Mouse (Mus musculus): ENCODE results near the gene Pcgf6.
"Not testable (repeated sequence)": the region's sequence is repeated elsewhere in the genome, so short reads cannot be mapped to it uniquely, and the experiment has no call there.

Gene Pcgf6

DNA sequence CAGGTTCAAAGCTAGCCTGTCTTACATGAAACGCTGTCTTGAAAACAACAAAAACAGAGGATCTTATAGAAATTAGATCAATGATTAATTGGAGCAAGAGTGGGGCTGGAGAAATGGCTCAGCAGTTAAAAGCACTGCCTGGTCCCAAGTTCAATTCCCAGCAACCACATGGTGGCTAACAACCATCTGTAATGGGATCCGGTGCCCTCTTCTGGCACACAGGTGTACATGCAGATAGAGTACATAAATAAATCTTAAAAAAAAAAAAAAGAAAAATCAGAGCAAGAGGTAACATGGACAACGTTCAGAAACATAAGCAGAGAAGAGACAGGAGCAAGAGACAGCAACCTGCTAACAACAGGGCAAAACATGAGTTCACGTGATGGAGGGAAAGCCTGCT lies 24.2 kb downstream of the Pcgf6 start:
- no peak for DNase-seq (ENCODE audit: low spot score in 2 of 2)

DNA sequence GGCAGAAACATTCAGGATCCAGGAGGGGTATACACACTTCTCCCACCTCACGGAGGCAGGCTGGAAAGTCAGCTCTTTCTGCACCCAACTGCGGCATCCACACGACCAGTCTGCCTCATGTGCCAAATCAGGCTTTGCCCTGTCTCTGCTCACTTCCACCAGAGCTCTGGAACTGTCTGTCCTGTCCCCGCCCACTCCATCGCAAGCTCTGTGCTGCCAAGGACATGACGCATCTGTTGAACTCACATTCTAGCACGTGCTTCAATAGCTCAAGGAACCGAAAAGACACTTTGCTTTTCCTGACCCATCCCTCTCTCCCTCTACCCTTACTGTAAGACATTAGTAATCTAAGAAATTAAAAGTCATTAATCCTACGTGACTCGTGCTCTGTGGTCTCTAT lies 25.8 kb downstream of the Pcgf6 start:
- DNase-seq (ENCODE audit: low spot score in 2 of 2), result peak; percentile 58 to 63

DNA sequence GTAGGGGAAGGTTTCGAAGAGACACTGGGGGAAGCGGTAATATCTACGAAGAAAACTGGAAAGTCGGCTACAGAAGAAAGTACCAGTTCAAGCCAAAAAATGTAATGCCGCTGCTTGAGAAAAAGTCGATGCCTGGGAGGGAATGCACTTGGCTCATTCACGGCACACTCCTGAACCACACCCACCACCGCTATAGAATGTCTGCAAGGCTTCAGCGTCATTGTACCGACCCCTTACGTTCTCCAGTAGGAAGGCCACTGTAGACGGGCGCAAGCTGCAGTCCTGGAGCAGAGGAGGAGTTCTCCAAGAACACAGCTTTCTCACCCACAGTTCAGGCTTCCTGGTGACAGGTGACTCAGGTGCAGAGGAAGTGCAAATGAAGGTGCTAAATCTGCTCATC lies 27.2 kb downstream of the Pcgf6 start:
- DNase-seq (ENCODE audit: low spot score in 2 of 2), result no peak

DNA sequence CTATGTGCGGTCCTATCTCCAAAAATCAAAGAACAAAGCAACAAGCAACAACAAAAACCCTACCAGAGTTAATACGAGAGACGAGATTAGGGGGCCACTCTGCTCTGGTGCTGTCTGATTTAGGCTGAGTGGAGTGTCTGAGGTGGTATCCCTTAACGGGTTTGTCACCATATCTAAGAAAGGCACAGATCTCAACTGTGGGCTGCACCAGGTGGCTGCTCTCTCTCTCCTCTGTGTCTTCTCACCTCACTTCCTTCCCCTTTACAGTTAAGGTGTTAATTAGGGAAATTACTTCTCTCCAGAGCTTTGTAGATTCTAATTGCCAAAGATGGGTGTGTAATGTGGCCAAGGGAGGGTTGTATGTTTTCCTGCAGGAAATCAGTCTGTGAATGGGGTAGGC lies 28.0 kb downstream of the Pcgf6 start:
- DNase-seq (ENCODE audit: low spot score in 2 of 2), result no peak

DNA sequence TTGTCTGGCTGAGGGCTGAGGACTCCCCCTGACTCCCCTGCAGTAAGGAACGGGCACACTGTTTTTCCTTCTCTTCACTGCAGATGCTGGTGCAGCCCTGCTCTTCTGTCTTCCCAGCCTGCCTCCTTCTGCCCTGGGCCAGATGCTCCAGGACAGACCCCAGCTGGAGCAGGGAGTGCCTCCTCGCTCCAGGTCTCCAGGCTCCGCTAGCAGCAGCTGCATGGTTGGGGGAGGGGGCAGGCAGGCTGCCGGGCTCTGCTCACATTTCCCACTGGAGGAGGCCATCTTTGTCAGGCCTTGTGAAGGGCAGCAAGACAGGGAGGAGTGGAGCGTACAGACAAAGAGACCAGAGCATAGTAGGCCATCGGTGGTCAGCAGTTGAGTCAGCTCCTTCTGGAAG lies 31.4 kb downstream of the Pcgf6 start:
- no peak for DNase-seq (ENCODE audit: low spot score in 2 of 2)

DNA sequence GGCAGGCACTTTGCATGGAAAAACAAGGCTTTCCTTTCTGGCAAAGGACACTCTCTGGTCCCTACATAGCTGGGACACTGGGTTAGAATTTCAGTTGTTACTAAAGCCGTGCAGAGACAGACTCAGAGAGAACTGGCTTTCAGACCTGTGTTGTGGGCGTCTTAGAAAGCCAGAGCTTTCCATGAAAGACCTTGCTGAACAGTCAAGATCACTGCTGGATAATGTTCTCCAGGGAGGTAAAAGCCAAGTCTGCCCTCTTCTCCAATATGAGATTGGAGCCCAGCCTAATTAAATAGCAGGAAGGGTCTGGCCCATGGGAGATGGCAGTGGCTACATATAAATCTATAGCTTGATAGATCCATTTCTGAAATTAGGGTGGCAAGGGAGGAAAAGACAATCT lies 32.4 kb downstream of the Pcgf6 start:
- no peak for DNase-seq (ENCODE audit: low spot score in 2 of 2)

DNA sequence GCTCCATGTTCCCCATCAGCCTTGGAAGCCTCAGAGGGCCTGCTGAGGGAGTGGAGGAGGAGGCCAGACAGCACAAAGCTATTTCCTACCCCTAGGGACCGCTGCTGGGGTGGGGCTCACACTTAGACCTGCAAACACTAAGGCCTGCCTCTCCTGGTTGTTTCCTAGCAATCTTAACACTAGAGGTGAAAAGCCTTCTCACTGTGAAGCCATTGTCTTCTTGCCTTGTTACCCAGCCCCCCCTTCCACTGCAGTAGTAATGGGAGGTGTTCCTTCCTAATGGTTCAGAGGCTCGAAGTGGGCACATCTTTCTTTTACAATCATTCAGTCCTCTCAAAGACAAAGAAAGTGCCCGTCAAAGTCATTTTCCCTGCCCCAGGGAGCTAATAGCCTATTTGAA lies 32.9 kb downstream of the Pcgf6 start:
- DNase-seq (ENCODE audit: low spot score in 2 of 2), result no peak

DNA sequence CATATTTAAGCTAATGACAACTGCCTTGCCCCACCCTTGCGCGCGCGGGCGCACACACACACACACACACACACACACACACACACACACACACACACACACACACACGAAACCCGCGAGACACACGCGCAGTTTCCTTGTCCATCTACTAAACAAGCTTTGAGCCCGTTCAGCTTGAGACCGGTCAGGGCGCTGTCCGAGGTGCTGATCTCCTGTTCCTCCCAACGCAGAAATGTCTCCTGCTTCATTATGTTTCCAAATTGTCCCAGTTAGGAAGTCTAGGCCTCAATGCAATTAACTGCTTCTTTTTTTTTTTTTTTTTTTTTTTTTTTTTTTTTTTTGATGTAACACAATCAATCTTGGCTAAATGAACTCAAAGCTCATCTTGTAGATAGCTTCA lies 34.2 kb downstream of the Pcgf6 start:
- DNase-seq (ENCODE audit: low spot score in 2 of 2), result peak in 1 of 2 experiments; percentile 34

DNA sequence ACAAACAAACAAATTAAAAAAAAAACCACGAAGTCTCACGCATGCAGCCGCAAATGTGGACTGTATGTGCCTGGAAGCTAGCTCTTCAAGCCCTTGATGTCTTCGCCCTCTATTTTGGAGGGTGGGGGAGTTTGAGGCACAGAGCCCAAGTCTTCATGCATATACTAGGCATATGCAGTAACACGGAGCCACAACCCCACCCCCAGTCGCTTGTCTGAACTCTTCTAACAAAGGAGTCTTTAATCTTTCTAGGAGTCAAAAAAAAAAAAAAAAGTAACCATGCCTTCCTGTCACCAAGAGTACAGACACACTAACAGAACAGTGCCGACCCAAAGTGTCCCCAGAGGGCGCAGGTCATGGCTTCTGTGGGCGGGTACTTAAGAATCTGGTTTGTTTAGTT lies 34.7 kb downstream of the Pcgf6 start:
- no peak for DNase-seq (ENCODE audit: low spot score in 2 of 2)

DNA sequence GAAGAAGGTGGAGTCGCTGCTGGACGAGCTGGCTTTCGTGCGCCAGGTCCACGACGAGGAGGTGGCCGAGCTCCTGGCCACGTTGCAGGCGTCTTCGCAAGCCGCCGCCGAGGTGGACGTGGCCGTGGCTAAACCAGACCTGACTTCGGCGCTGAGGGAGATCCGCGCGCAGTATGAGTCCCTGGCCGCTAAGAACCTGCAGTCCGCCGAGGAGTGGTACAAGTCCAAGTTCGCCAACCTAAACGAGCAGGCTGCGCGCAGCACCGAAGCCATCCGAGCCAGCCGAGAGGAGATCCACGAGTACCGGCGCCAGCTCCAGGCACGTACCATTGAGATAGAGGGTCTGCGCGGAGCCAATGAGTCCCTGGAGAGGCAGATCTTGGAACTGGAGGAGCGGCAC lies 35.3 kb downstream of the Pcgf6 start:
- peak; percentile 42 to 50 for DNase-seq (ENCODE audit: low spot score in 2 of 2)

DNA sequence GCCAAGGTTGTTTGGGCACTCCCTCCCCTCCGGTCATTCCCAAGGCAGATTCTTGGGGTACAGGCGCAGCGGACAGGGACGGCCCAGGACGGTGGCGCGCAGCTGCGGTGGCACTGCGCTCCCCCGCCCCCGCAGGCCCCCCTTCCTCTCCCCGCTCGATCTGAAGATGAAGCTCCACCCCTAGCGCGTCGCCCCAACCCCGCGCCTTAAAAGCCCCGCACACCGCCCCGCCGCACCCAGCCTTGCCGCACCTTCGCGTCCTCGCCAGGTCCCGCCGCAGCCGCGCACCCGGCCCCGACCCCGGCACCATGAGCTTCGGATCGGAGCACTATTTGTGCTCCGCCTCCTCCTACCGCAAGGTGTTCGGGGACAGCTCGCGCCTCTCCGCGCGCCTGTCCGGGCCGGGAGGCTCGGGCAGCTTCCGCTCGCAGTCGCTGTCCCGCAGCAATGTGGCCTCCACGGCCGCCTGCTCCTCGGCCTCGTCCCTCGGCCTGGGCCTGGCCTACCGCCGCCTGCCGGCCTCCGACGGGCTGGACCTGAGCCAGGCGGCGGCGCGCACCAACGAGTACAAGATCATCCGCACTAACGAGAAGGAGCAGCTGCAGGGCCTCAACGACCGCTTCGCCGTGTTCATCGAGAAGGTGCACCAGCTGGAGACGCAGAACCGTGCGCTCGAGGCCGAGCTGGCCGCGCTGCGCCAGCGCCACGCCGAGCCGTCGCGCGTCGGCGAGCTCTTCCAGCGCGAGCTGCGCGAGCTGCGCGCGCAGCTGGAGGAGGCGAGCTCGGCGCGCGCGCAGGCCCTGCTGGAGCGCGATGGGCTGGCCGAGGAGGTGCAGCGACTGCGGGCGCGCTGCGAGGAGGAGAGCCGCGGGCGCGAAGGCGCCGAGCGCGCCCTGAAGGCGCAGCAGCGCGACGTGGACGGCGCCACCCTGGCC lies 36.0 kb downstream of the Pcgf6 start, which contains the start of the genes Ina and Nt5c2:
Gene Ina (plus strand): TSS at position 252 of the 935 bp plus-strand sequence.
Gene Nt5c2 (minus strand): TSS at position 707 of the 935 bp plus-strand sequence.
- peak; percentile 69 to 81 for DNase-seq (ENCODE audit: low spot score in 2 of 2)

DNA sequence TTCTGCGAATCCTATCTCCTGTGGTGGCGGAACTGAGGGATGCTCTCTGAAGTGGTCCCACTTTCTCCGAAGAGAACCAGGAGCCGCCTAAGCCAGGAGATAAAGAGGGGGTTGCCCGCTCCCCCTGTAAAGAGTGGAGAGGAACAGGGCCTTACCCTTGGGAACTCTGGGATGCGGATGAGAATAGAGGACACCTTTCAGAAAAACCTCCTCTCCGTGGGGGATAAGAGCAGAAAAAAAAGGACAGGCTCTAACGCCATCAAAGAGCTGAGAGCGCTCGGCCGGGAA lies 36.6 kb downstream of the Pcgf6 start:
- DNase-seq (ENCODE audit: low spot score in 2 of 2), result peak in 1 of 2 experiments; percentile 15

DNA sequence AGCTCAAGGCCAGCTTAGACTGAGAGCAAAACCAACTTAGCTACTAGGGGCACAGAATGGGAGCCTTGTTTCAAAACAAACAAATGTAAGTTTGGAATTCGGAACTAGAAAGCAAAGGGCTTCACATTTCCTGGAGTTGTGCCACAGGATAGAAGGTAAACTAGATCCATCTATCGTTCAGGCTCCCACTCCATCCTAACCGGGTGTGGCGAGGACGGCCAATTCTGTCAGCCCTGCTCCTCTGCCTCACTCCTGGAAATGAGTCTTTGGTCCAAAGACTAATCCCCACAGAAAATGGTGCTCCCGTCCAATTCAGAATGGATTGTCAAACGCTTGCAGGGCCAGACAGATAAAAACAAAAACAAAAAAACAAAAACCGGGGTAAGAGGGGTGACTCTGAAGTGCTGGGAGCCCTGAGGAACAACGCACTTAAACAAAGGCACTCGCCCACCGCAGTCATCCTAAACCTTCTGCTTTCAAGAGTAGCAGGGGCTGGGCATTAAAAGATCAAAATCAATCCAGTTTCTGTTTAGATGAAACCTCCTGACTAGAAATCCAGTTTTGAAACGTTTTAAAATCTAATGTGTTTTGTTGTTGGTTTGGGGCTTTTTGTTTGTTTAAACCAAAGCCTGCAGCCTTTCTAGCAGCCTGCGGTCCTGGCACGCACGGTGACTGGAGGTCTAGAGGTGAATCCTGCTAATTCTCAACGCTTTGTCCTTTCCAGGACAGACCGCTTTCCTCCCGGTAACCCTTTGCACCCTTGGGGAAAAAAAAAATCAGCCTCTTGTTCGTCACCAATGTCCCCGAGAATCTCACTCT lies 37.2 kb downstream of the Pcgf6 start:
- no peak for DNase-seq (ENCODE audit: low spot score in 2 of 2)

DNA sequence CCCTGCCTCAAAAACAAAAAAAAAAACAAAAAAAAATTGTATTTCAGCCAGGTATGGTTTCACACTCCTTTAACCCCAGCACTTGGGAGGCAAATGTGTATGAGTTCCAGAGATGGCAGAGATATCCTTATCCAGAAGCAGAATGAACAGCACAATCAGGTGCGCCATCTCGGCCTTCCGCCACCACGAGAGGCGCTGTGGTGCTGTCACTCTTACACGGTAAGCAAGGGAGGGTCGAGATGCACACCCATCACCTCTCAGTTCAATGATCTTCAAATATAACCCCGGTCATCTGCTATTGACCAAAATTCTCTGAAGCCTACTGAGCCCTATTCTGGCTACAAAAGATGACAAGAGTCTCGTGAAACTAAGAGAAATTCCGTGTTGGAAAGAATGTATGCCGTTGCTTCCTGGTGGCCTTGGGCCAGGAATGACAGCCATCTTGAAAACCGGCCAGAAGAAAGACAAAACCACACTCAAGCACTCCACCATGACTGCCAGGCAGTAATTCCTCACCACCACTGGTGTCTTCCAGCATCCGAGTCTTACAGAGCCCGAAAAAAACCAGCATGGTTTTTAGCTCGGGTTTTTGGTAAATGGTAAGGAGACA lies 38.1 kb downstream of the Pcgf6 start:
- DNase-seq (ENCODE audit: low spot score in 2 of 2), result no peak

DNA sequence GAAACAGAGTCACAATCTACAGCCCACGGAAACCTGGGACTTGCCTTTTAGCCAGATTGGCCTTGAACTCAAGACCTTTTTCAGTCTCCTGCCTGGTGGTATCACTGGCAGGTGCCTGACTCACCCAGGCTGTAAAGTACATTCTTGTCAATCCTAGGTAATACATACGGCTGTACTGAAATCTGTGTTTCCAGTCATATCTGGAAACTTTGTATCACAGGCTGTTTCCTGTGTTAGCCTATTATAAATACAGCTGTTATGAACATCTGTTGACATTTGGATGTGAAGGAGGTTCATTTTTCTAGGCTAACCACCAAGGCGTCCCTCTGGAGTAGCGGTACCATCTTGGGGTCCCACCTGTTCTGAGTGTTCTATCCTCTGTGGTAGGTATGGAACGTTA lies 40.8 kb downstream of the Pcgf6 start:
- no peak for DNase-seq (ENCODE audit: low spot score in 2 of 2)

DNA sequence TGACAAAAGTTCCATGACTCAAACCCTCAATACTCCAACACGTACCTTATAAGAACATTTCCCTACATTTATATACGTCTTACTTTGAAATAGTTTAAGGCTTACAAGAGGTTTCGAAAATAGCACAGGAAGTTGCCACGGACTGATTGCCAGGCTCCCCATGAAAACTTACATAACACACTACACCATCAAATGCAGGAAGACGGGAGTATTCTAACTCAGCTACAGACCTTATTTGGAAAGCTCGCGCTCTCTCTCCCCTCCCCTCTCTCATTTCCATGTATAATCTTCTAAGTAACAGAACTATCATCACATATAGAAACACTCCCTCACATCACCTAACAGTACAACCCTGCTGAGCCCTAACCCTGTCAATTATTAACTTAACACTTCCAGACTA lies 41.3 kb downstream of the Pcgf6 start:
- DNase-seq (ENCODE audit: low spot score in 2 of 2), result no peak

DNA sequence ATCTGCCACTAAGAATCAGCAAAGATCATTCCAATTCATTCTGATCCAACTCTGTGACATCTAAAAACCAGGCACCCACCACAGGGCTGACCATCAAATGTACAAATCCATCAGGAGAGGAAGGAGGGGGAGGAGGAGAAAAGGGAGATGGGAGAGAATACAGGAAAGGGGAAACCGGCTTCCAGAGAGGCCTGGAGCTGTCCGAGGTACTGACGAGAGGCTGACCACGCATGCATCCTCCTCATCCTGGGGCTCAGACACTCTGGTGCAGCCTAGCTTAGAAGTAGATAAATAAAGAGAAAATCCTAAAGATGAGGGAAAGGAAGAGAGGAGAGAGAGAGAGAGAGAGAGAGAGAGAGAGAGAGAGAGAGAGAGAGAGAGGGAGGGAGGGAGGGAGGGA lies 44.4 kb downstream of the Pcgf6 start:
- no peak for DNase-seq (ENCODE audit: low spot score in 2 of 2)

DNA sequence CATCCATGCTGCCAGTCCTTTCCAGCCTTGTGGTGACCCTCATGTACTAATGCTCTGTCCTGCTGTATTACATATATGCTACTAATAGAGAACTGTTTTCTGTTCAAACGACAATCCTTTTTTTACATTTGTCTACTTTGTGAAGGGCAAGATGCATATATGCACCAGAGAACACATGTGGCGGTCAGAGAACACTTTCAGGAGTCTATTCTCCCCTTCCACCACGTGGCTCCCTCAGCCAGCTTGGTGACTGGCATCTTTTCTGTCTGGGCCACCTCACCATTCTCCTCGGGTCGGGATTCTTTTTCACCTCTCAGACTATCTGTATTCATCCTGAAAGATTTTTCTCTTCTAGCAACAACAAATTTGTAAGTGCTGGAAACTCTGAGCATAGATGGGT lies 44.8 kb downstream of the Pcgf6 start:
- DNase-seq (ENCODE audit: low spot score in 2 of 2), result no peak

DNA sequence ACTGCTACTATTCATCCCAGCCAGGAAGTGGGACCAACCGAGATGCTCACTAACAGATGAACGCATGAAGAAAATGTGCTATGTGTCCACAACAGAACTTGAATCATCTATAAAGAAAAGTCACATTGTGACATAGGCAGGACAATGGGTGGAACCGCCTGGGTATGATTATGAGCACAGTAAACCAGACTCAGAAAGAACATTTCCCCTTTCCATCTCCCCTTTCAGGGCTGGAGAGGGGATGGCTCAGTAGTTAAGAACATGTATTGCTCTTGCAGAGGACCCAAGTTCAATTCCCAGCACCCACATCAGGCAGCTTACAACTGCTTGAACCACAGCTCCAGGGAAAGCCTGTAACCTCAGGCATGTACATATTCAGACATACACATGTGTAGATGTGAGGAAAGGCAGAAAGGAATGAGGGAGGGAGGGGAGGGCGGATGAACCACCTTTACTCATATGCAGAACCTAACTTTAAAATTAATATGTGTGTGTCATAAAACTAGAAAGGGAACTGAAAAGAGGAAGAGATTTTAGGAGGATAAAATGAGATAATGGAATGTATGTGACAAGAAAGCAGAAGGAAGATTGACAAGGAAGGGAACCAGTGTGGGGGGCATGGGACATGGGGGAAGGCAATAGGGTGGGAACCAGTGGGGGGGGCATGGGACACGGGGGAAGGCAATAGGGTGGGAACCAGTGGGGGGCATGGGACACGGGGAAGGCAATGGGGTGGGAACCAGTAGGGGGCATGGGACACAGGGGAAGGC lies 46.8 kb downstream of the Pcgf6 start:
- DNase-seq (ENCODE audit: low spot score in 2 of 2), result no peak

DNA sequence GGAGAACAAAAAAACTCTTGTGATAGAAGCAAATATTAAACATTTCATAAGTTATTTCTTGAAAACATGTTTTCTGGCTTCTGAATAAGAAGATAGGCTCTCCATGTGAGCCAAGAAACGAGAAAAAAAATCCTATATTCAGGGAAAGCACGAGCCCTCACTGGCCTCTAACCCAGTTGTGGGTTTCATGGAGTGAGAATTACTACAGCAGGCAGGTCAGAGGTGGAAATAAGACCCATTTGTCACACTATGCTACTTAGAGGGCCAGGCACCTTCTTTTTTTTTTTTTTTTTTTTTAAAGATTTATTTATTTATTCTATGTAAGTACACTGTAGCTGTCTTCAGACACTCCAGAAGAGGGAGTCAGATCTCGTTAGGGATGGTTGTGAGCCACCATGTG lies 50.3 kb downstream of the Pcgf6 start:
- DNase-seq (ENCODE audit: low spot score in 2 of 2), result not testable (repeated sequence)

DNA sequence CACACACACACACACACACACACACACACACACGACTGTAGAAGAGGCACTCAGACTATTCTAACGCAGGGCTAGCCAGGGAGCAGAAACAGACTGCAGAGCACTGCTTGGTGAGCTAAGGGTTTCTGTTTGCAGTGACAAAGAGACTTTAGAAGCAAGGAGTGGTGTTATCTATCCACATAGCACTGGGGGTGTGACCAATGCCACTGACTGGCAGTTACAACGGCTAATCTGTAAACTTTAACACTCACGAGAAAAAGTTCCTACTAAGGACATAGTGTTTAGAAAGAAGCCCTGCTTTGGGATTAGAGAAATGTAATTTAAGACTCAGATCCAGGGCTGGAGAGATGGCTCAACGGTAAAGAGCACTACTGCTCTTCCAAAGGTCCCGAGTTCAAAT lies 51.0 kb downstream of the Pcgf6 start:
- DNase-seq (ENCODE audit: low spot score in 2 of 2), result no peak

DNA sequence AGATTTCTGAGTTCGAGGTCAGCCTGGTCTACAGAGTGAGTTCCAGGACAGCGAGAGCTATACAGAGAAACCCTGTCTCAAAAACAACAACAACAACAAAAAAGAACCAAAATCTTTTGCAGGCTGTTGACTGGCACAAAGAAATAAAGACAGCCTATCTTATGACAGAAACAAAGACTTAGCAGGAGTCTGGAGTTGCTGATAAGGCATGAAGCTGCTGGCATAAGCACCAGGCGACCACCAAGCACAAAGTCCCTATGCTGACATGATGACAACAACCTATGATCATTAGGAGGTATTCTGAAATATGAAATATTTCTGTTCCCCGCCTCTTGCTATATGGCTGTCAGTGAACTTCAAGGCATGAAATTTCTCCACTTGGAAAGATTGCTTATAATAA lies 51.8 kb downstream of the Pcgf6 start:
- DNase-seq (ENCODE audit: low spot score in 2 of 2), result no peak
